Mouse (Mus musculus) forebrain, postnatal 0 days (tissue): ENCODE measurements around the gene Ankrd6. TPM values are rescaled to one million over a fixed set of nuclear protein-coding genes. Genes with fewer than 3 reads are reported as not detected.

Source experiments
- ATAC-seq: fragments of 200-750 bp; cut with Nextera tagmentation; 2 replicates; pipeline ENCODE4 v1.8.0; 2017; ENCODE audit warnings: mild to moderate bottlenecking, moderate library complexity
- DNase-seq: peaks from one replicate; pipeline ENCODE4 v3.0.0-alpha.2; 2015
- H3K27ac ChIP-seq: fragments of 300-500 bp; sonication (generic); 2 replicates; pipeline ENCODE4 v1.5.1; 2014; ENCODE audit warnings: low read depth, mild to moderate bottlenecking, antibody characterized with exemption, low read length, moderate library complexity, mixed read lengths
- H3K27me3 ChIP-seq: fragments of 300-500 bp; sonication (generic); 2 replicates; pipeline ENCODE4 v1.6.1; 2014; ENCODE audit warnings: mild to moderate bottlenecking, low read length, mixed read lengths; ENCODE audit not compliant: insufficient read depth
- H3K36me3 ChIP-seq: fragments of 300-500 bp; sonication (generic); 2 replicates; pipeline ENCODE4 v1.6.1; 2014; ENCODE audit warnings: mild to moderate bottlenecking, moderate library complexity; ENCODE audit not compliant: insufficient read depth
- H3K4me1 ChIP-seq: fragments of 300-500 bp; sonication (generic); 2 replicates; pipeline ENCODE4 v1.6.1; 2014; ENCODE audit warnings: antibody characterized with exemption; ENCODE audit not compliant: insufficient read depth
- H3K4me2 ChIP-seq: fragments of 300-500 bp; sonication (generic); 2 replicates; pipeline ENCODE4 v1.6.1; 2014; ENCODE audit warnings: low read depth, mild to moderate bottlenecking, moderate library complexity
- H3K4me3 ChIP-seq: fragments of 300-500 bp; sonication (generic); 2 replicates; pipeline ENCODE4 v1.5.1; 2014; ENCODE audit warnings: low read depth, low read length, mixed read lengths
- H3K9ac ChIP-seq: fragments of 300-500 bp; sonication (generic); 2 replicates; pipeline ENCODE4 v1.6.1; 2014; ENCODE audit warnings: mild to moderate bottlenecking
- H3K9me3 ChIP-seq: fragments of 300-500 bp; sonication (generic); 2 replicates; pipeline ENCODE4 v1.6.1; 2016; ENCODE audit warnings: low read length
- CTCF ChIP-seq: sonication (generic); IDR thresholded peaks from 2 replicates; pipeline ENCODE4 v1.5.1; 2016; ENCODE audit warnings: antibody characterized with exemption, control low read depth, low read depth
- WGBS: fragments of 180-500 bp; shearing (Covaris S2); extraction: QIAGEN DNeasy Blood & Tissue Kit; methylation state at CpG from one replicate; pipeline ENCODE4 v1.1.7; 2014; 5-methylcytosine and 5-hydroxymethylcytosine counted together
- polyA plus RNA-seq: library from polyadenylated mRNA; unstranded; fragments of >200 nt; fragmentation: Nextera tagmentation; extraction: Ambion mirVana; gene quantifications from 2 replicates; pipeline ENCODE4 v1.2.1, GENCODE M21; 2015
- total RNA-seq: library from RNA; depleted of rRNA; stranded (reverse); fragments of >200 nt; gene quantifications from 2 replicates; pipeline ENCODE4 v1.2.3, GENCODE M21; 2014

The Ankrd6 gene
- total and polyA plus RNA-seq, 2 experiments from 2014 or later = 18.4 to 39.8 TPM

DNA sequence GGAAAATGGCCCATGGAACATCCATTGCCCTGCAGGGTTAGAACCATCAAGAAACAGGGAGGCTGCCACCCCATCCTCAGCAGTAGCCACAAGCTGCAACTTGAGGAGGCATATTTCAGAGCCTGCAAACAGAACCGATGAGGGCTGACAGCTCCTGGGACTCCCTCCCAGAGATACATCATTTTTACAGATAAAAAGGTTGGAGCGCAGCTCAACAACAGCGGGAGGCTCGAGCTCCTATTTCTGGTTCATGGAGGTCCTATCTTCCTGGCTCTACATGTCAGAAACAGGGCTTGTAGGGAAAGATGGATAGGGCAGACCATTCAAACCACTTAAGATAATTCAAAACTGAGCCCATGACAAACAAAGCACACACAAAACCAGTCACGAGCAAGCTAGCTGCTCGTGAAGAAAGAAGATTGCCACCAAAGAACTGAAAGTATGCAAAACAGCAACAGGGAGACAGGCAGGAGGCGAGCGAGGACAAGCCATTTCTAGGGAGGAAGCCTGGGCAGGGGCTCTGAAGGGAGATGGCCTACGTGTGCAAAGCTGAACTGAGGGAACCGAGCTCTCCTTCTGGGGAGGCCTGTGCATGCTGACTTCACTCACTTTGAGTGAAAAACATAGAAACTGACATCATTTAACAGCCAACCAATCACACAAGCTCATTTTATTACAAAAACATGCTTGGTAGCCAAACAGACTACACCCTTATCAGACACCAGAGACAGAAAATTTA, 60.5 kb downstream of the Ankrd6 start:
- Histone ChIP-seq H3K27ac (peak overlapping the region; percentile 66), H3K4me3 (no peak overlapping the region), H3K36me3 (no peaks in the 10 kb centered on the region), H3K4me1 (peaks cover 13% of the 10 kb centered on the region), H3K27me3 (no peaks in the 10 kb centered on the region), H3K4me2 (no peak overlapping the region), H3K9ac (peak overlapping the region; percentile 26; the same call in 1 of the 2 replicates), H3K9me3 (peaks cover 18% of the 10 kb centered on the region)
- peak; percentile 27; the same call in 1 of the 2 replicates for TF ChIP-seq CTCF
- WGBS = 39% methylated on average over 10 of the region's 10 CpGs
- ATAC-seq (peak; percentile 59), DNase-seq (peak; percentile 47)

DNA sequence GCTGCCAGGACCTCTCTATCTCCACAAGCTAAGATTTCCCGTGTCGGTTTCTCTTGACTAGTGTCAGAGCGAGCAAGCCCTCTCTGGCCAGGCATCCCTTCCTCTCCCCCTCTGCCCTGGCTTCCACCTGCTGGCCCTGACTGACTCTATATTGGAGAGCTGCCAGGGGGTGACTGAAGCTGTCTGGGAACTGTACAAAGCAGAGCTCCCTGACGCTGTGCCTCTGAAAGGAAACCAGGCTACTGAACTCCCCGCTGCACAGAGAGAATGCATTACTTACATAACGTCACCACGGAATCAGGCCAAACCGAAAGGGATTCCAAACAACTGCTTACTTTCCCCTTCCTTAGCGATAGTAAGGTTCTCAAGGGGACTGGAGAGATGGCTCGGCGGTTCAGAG, 61.4 kb downstream of the Ankrd6 start:
- peaks cover 9% of the 10 kb centered on the region for H3K9me3 ChIP-seq
- no peak overlapping the region for H3K4me3 ChIP-seq
- no peak overlapping the region for H3K9ac ChIP-seq
- no peaks in the 10 kb centered on the region for H3K36me3 ChIP-seq
- H3K4me1 ChIP-seq = peaks cover 13% of the 10 kb centered on the region
- 0 out of 2 replicates have a peak overlapping the region, but pooled peaks have one; percentile 66 for H3K27ac ChIP-seq
- 15% methylated on average over 11 of the region's 11 CpGs for WGBS
- TF ChIP-seq CTCF = 0 out of 2 replicates have a peak, but pooled peaks have one; percentile 2
- ATAC-seq (peak; percentile 88), DNase-seq (peak; percentile 80)
- no peaks in the 10 kb centered on the region for H3K27me3 ChIP-seq
- 0 out of 2 replicates have a peak overlapping the region, but pooled peaks have one; percentile 8 for H3K4me2 ChIP-seq

DNA sequence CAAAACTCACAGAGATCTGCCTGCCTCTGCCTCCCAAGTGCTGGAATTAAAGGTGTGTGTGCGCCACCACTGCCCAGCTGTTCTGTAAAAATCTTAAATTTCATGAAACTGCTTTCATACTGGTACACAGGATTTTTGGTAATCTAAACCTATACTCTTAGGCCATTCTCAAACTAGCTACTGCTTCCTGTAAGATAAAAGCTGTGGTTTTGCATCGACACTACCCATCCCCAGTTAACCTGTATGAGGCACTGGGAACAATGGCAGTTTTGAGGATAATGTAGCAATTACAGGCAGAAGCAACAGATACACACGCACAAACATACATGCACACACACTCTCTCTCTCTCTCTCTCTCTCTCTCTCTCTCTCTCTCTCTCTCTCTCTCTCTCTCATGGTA, 64.2 kb downstream of the Ankrd6 start:
- H3K36me3 ChIP-seq = no peaks in the 10 kb centered on the region
- no peak for TF ChIP-seq CTCF
- ATAC-seq = no peak
- H3K4me1 ChIP-seq = peaks cover 13% of the 10 kb centered on the region
- no peak overlapping the region for H3K4me2 ChIP-seq
- H3K4me3 ChIP-seq = no peak overlapping the region
- H3K9me3 ChIP-seq = no peaks in the 10 kb centered on the region
- DNase-seq = no peak
- no peak overlapping the region for H3K27ac ChIP-seq
- H3K27me3 ChIP-seq = no peaks in the 10 kb centered on the region
- no peak overlapping the region for H3K9ac ChIP-seq
- WGBS = 96% methylated on average over 3 of the region's 3 CpGs

- Histone ChIP-seq H3K9me3 (no peaks in the 10 kb centered on the region), H3K9ac (no peak overlapping the region), H3K4me1 (0 out of 2 replicates have a peak, but pooled peaks cover 2% of the 10 kb centered on the region), H3K27ac (no peak overlapping the region), H3K4me2 (no peak overlapping the region), H3K4me3 (no peak overlapping the region), H3K36me3 (no peaks in the 10 kb centered on the region), H3K27me3 (no peaks in the 10 kb centered on the region)
- ATAC-seq (no peak), DNase-seq (no peak)
- no peak for TF ChIP-seq CTCF
- WGBS = 34% methylated on average over 9 of the region's 9 CpGs
Observed at GRCm38 (mm10) chr4:32884599-32884998, 66.0 kb downstream of the Ankrd6 start.

GRCm38 (mm10) chr4:32881001-32881400, 69.6 kb downstream of the Ankrd6 start:
- Histone ChIP-seq H3K4me2 (no peak overlapping the region), H3K4me3 (no peak overlapping the region), H3K27ac (no peak overlapping the region), H3K36me3 (no peaks in the 10 kb centered on the region), H3K4me1 (no peaks in the 10 kb centered on the region), H3K9ac (no peak overlapping the region), H3K9me3 (no peaks in the 10 kb centered on the region), H3K27me3 (no peaks in the 10 kb centered on the region)
- no peak for DNase-seq
- ATAC-seq = no peak
- no peak for TF ChIP-seq CTCF
- 91% methylated on average over 4 of the region's 4 CpGs for WGBS

GRCm38 (mm10) chr4:32874669-32875068, 76.0 kb downstream of the Ankrd6 start:
- no peak for ATAC-seq
- no peak for DNase-seq
- Histone ChIP-seq H3K27me3 (no peaks in the 10 kb centered on the region), H3K4me3 (no peak overlapping the region), H3K9me3 (no peaks in the 10 kb centered on the region), H3K9ac (no peak overlapping the region), H3K4me2 (no peak overlapping the region), H3K27ac (no peak overlapping the region), H3K4me1 (no peaks in the 10 kb centered on the region), H3K36me3 (no peaks in the 10 kb centered on the region)
- WGBS = 89% methylated on average over 4 of the region's 4 CpGs
- no peak for TF ChIP-seq CTCF

GRCm38 (mm10) chr4:32872189-32872749, 78.4 kb downstream of the Ankrd6 start:
- DNase-seq (no peak), ATAC-seq (no peak)
- no peaks in the 10 kb centered on the region for H3K27me3 ChIP-seq
- TF ChIP-seq CTCF = no peak
- H3K36me3 ChIP-seq = no peaks in the 10 kb centered on the region
- H3K27ac ChIP-seq = no peak overlapping the region
- no peak overlapping the region for H3K9ac ChIP-seq
- WGBS = 88% methylated on average over 8 of the region's 8 CpGs
- H3K9me3 ChIP-seq = no peaks in the 10 kb centered on the region
- no peak overlapping the region for H3K4me2 ChIP-seq
- H3K4me3 ChIP-seq = no peak overlapping the region
- H3K4me1 ChIP-seq = no peaks in the 10 kb centered on the region
